Mouse (Mus musculus) adrenal gland, postnatal 36 days (tissue): ENCODE results near the gene Parl. TPM values are rescaled to one million over a fixed set of nuclear protein-coding genes. Genes with fewer than 3 reads are reported as not detected.

Experiments used
- DNase-seq, 2 experiments: peaks; one replicate each; pipeline ENCODE4 v3.0.0; 2021; ENCODE audit warnings: mixed read lengths in 1 of 2
- long read RNA-seq, 2 experiments: library from polyadenylated mRNA; stranded (forward); transcript quantifications; one replicate each; pipeline ENCODE4 v2.0.0; 2021; ENCODE audit warnings: borderline sequencing depth in 2 of 2
- total RNA-seq, 2 experiments: library from RNA; stranded (reverse); gene quantifications; 2 replicates each; pipeline ENCODE4 v1.2.3; 2021

The Parl gene
- total RNA-seq, result 100 to 1,000 TPM; 111 to 120 TPM
- long read RNA-seq, experiment 1, transcript Parl-201 (10 exons, 1,348 nt), result major isoform, 88 of 99 reads
- long read RNA-seq, experiment 1, partial matches to known transcripts, result 4 of 99 reads
- long read RNA-seq, experiment 1, other reads (novel, unspliced or antisense), result 7 of 99 reads
- long read RNA-seq, experiment 2, transcript Parl-201 (10 exons, 1,348 nt), result major isoform, 35 of 38 reads
- long read RNA-seq, experiment 2, partial matches to known transcripts, result 1 of 38 reads
- long read RNA-seq, experiment 2, other reads (novel, unspliced or antisense), result 1 of 38 reads

DNA sequence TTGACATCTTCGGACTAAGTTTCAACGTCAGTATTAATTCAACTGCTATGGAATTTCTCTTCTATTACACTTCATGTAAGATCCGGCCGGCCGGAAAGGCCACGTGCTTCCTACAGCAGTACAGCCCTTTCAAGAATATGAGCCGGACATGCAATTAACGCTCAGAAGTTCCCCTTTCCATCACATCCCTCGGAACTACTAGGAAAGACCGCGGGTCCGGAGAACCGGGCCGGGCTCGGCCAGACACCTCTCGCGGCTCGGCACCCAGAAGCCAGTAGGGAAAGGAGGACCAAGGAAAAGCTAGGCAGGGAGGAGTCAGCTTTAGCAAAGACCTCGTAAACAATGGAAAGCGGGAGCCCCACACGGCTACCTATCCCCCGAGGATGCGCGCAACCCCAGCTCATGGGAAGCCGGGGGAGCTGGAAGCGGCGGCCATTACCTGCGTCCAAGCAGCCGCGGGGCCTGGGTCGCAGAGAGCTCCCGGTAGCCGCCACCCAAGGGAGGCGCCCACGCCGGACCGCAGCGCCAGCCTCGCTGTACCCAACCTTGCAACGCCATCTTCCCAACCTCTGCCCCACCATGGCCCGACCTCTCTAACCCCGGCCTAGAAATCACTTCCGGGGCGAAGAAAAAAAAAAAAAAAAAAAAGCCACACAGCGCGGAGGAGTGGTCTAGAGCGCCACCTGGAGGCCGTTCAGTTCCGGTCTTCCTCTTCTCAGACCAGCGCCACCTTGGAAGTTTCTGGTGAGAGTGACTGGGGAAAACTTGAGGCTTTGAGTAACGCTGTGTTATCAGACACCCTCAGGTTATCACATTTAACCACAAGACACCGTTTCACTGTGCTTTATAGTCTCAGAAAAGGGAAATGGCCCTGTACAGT is at the start of gene Parl:
TSS of gene Parl (minus strand) at position 618 of the 880 bp plus-strand sequence.
- DNase-seq, result peak; percentile 80 to 89

DNA sequence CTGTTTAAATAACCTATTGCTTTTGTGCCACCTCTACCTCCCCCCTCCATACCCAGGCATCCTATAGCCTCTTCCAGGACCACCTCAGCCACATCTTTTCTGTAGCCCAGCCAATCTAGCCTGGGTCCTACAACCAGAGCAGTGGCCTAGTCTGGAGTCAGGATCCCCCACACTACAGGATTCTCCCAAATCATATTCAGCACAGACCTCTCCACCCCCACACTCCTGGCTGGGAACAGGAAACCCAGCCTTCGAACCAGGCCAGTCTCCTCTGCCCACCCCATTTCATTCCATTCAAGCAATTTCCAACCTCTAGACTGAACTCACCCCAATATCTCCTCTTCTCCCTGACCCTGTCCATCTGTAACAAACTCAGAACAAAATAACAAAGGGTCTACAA is 43.3 kb upstream of the Parl start:
- no peak for DNase-seq

DNA sequence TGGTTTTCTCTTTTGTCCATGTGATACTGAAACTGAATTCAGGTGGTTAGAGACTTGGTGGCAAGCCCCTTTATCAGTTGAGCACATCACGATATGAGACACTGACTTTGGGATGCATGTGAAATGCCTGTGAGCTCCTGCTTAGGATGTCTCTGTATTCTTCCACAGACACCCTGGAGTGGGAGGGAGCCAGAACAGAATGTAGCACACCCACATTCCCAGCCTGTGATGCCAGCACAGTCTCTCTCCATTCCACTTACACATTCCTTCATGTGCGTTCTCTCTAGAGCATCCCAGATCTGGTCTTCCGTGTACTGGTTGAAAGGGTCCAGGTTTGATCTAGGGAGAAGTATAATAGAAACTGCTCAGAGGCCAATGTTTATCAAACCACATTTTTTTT is 36.4 kb upstream of the Parl start:
- no peak for DNase-seq

- DNase-seq, result no peak
Observed at GRCm38 (mm10) chr16:20334918-20335317, 32.7 kb upstream of the Parl start.

DNA sequence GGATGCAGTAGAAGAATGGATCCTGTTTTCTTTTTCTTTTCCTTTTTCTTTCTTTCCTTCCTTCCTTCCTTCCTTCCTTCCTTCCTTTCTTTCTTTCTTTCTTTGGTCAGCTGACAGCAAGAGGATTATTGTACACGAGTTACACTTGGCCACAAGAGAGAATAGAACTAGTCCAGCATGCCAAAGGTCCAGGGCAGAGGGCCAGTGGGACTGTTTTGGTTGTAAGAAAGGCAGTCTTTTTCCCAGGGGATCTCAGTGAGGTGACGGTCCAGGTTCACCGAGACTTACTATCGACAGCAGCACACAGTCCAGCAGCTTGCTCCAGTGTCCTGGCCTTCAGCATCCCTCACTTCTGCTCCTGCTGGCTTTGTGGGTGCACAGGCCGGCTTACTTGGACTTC is 26.1 kb upstream of the Parl start:
- peak in 1 of 2 experiments; percentile 17 for DNase-seq

DNA sequence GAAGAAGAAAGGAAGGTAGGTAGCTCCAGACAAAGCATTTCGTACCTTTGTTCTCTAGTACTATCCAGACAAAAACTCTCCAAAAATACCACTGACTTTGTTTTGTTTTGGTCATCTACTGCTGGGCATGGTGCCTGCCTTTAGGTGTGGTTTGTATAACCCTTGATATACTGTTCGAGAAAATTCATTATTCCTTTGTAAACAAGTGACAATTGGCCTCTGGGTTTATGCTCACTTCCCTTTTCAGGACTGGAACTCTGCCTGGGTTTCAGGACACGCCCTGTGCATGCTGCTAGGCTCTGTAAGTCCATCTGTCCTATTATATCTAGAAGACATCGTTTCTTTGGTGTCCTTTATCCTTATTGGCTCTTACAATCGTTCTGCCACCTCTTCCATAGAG is 23.1 kb upstream of the Parl start, which contains the start of gene Cyp2ab1:
TSS of gene Cyp2ab1 (minus strand) at position 119 of the 400 bp plus-strand sequence.
- DNase-seq, result no peak

GRCm38 (mm10) chr16:20323907-20324306 is 21.7 kb upstream of the Parl start:
- DNase-seq, result no peak

GRCm38 (mm10) chr16:20322274-20322673 is 20.1 kb upstream of the Parl start:
- DNase-seq, result no peak

DNA sequence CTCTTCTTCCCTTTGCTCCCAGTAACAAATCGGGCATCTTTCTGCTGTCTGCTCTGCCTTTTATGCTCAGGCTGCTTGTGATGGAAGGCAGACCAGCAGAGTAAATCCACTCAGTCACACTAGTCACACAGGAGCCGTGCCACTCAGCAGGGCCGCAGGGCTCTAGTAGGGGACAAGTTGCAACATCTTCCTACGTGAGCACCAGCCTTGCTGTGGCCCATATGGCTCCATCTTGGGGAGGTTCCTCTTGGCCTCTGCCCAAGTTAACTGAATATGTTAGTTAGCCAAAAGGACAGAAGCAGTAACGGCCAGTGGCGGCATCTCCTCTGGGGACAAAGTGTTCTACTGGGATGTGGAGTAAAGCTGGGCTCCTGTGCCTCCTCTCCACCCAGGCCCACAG is 14.6 kb upstream of the Parl start:
- no peak for DNase-seq

GRCm38 (mm10) chr16:20315266-20315665 is 13.1 kb upstream of the Parl start:
- peak; percentile 40 to 49 for DNase-seq

GRCm38 (mm10) chr16:20312272-20312671 is 10.1 kb upstream of the Parl start:
- no peak for DNase-seq

- DNase-seq, result no peak
Observed at GRCm38 (mm10) chr16:20300076-20300475, 2.1 kb downstream of the Parl start.

DNA sequence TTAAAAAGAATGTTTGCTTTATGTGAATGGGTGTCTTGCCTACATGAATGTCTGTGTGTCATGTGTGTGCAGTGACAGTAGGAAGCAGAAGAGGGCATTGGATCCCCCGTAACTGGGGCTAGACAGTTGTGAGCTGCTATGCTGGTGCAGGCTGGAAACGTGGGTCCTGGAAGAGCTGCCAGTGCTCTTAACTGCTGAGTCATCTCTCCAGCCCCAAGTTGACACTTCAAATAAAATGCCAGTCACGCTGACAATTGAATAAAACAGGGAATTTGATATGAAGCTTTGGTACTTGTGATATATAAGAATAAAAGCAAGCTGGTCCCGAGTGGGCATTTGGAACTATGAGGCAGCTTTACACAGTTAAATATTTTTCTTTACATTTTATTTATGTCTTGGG is 21.9 kb downstream of the Parl start:
- DNase-seq, result no peak

DNA sequence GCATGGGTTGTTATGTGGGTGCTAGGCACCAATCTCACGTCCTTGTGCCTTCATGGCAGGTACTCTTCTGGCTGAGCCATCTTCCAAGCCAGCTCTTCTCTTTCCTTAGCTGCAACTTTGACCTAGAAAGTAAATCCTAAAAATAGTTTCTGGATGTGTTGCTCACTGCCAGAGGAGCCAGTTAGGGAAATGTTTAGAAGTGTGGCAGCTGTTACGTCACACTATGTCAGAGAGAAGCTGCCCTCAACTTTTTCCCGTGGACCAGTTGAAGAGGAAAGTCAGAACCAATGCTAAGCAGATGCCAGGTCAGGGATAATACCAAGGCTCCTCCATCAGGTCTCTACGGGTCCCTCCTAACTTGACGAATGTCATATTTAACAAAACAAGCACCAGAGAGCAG is 22.8 kb downstream of the Parl start:
- no peak for DNase-seq

GRCm38 (mm10) chr16:20272994-20273393 is 29.2 kb downstream of the Parl start:
- DNase-seq, result no peak

DNA sequence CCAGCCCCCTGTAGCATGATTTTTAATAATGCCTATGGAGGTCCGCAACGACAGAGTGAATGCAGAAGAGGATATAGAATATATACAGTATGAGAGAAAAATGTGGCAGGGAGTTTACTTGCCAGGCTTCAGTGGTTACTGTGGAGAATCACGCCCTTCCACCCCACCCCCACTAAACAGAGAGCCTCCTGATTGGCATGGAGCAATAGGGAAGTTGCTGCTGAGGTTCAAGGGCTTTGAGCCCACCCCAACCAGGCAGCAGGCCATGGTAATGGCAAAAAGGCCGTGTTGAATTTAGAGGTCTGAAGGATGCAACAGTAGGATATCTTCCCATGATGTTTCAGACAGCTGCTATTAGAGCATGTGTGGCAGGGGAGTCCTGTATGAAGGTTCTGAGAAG is 30.8 kb downstream of the Parl start:
- no peak for DNase-seq

- DNase-seq, result no peak
Observed at GRCm38 (mm10) chr16:20265089-20265488, 37.1 kb downstream of the Parl start.

GRCm38 (mm10) chr16:20257926-20258325 is 44.3 kb downstream of the Parl start:
- DNase-seq, result no peak

GRCm38 (mm10) chr16:20248442-20249174 is 53.6 kb downstream of the Parl start:
- no peak for DNase-seq

DNA sequence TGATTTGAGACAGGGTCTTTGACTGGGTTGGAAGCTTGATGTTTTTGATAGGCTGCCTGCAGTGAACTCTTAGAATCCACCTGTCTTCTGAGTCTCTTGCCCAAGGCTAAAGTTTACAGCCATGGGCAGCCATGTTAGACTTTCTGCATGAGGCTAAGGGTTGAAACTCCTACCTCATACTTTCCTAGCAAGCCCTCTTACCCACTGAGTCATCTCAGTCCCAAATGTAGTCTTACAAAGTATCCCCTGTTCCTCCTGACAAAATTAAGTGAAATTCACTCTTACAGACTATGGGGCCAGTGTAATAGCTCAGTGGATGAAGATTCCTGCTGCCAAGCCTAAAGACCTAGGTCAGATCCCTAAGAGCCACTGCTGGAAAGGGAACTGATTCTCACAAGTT is 55.1 kb downstream of the Parl start:
- no peak for DNase-seq

- peak; percentile 72 to 74 for DNase-seq
Observed at GRCm38 (mm10) chr16:20240468-20241414, 61.4 kb downstream of the Parl start, which contains the start of gene Map6d1. Gene Map6d1 (minus strand): TSS chr16:20241358.
